Mouse (Mus musculus) kidney, postnatal 14 days (tissue): Measurements from ENCODE around the gene Cfap69.

Experiments used
- DNase-seq: peaks from one replicate; pipeline ENCODE4 v3.0.0; 2022; ENCODE audit warnings: mixed read lengths

Cfap69 gene

GRCm38 (mm10) chr5:5648817-5649569 is 15.0 kb downstream of the Cfap69 start:
- DNase-seq: no peak

GRCm38 (mm10) chr5:5646173-5646572 is 17.9 kb downstream of the Cfap69 start:
- DNase-seq: no peak

GRCm38 (mm10) chr5:5638496-5638895 is 25.5 kb downstream of the Cfap69 start:
- no peak for DNase-seq

GRCm38 (mm10) chr5:5625491-5625890 is 38.5 kb downstream of the Cfap69 start:
- no peak for DNase-seq

- no peak for DNase-seq
Measured at GRCm38 (mm10) chr5:5618329-5618728, 45.7 kb downstream of the Cfap69 start.

GRCm38 (mm10) chr5:5610540-5610939 is 53.5 kb downstream of the Cfap69 start:
- no peak for DNase-seq

GRCm38 (mm10) chr5:5587686-5588085 is 76.4 kb downstream of the Cfap69 start:
- DNase-seq: no peak

- peak; percentile 13 for DNase-seq
Measured at GRCm38 (mm10) chr5:5573749-5574317, 90.2 kb downstream of the Cfap69 start, which contains the start of gene Gm8773. Gene Gm8773 (plus strand): TSS chr5:5573799.

GRCm38 (mm10) chr5:5562435-5562834 is 101.6 kb downstream of the Cfap69 start:
- DNase-seq: no peak

GRCm38 (mm10) chr5:5561041-5561706 is 102.9 kb downstream of the Cfap69 start:
- DNase-seq: no peak

- no peak for DNase-seq
Measured at GRCm38 (mm10) chr5:5559798-5560197, 104.2 kb downstream of the Cfap69 start.

- DNase-seq: peak; percentile 93
Measured at GRCm38 (mm10) chr5:5559079-5559740, 104.8 kb downstream of the Cfap69 start, which contains the start of gene Gtpbp10. Gene Gtpbp10 (minus strand): TSS chr5:5559538.

- no peak for DNase-seq
Measured at GRCm38 (mm10) chr5:5551110-5551509, 112.9 kb downstream of the Cfap69 start.

- no peak for DNase-seq
Measured at GRCm38 (mm10) chr5:5540385-5540784, 123.7 kb downstream of the Cfap69 start.

- no peak for DNase-seq
Measured at GRCm38 (mm10) chr5:5539771-5540170, 124.3 kb downstream of the Cfap69 start.

- DNase-seq: no peak
Measured at GRCm38 (mm10) chr5:5536131-5536530, 127.9 kb downstream of the Cfap69 start.

GRCm38 (mm10) chr5:5533656-5534420 is 130.2 kb downstream of the Cfap69 start:
- DNase-seq: peak; percentile 45
